Mouse (Mus musculus): ENCODE measurements around the gene Pdlim4.

DNA sequence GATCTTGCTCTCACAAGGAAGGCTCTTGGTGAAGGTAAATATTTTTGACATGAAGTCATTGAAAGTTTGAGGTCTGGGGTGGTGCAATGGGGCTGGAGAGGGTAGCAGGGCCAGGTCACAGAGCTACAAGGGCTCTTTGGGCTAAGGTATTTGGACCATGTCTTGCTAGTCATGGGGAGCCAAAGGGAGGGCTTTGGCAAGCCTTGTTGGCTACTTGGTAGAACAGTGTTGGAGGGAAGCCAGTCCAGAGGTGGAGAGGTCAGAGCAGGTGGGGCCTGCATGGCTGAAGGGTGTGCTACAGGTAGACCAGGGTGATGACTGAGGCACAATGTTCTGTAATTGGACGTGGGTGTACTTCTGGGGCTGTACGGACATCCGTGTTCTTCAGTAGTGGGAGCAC lies 37.9 kb upstream of the Pdlim4 start:
- TF ChIP-seq CTCF (IDR thresholded peaks at IDR 0.05; ENCODE audit: low read depth) (no peak), EP300 (IDR thresholded peaks at IDR 0.05; ENCODE audit: low read depth) (no peak)

All from liver, postnatal 0 days (tissue).